Mouse (Mus musculus) spleen, adult 10 weeks (tissue): Measurements from ENCODE around the gene Ppm1g. TPM values are rescaled to one million over a fixed set of nuclear protein-coding genes. Genes with fewer than 3 reads are reported as not detected.

Source experiments
- polyA plus RNA-seq: library from polyadenylated mRNA; stranded (reverse); fragments of 350-450 nt; fragmentation: Illumina TruSeq; extraction: RNeasy Lipid Tissue Mini Kit (QIAGEN cat#74804); gene quantifications from one replicate; pipeline ENCODE4 v1.2.3, GENCODE M21; 2015; ENCODE audit warnings: low replicate concordance; ENCODE audit not compliant: insufficient read depth

Ppm1g gene
- 88.2 TPM for polyA plus RNA-seq

DNA sequence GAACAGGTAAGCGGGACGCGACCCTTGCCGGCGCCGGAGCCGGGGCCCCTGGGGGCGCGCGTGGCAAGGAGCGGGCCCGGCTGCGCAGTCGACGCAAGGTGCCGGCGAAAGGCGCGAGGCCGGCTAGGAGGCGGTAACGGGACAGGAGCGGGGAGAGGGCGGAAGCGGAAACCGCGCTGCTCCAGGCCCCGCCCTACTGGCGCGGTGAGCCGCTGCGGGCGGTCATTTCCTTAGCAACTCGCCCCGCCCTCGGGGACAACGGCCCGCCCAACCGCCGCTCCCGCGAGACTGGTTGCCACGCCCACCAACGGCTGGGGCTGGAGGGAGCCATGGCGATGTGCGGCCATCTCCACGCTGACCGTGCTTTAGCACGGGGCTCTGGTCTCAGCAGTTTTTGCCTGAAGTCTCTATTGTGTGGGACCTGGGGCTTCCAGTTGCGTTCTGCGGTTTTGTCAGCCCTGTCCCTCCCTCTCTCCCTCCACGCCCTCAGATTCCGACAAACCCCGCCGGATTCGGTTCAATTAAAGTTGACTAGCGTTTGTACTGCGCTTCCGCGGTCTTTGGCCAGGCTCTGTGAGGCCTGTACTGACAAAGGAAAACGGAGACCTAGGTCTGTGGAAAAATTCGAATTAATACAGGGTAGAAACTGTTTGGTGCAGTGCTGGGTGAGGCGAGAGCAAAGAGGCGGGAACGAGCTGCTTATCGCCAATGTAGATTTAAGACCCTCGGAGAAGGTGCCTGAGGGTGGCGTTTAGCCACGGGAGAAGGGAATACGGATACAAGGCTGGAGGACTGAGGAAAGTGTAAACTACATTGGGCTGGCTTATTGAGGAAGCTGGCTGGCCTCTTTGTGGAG is at the start of gene Ppm1g:
TSS of gene Ppm1g (minus strand) at position 240 of the 856 bp plus-strand sequence.

DNA sequence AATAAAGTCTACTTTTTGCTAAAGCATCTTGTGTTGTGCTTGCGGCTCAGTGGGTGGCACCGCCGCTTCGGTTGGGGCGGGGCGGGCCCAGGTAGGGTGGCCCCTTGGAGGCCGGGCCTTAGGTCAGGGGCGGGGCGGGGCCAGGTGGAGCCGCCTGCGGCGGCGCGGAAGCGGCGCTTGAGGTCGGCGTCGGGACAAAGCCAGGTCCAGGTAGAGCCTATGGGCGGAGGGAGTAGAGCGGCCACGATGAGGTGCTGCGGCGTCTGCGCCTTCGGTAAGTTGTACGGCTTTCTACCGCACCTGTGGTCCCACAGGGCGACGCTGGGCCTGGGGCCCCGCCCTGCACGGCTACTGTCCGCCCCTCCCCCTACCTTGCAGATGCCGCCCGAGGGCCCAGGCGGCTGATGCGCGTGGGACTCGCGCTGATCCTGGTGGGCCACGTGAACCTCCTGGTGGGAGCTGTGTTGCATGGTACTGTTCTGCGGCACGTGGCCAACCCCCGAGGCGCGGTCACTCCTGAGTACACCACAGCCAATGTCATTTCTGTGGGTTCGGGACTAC is 31.1 kb upstream of the Ppm1g start, which contains the start of gene Krtcap3:
TSS of gene Krtcap3 (plus strand) at position 151 of the 561 bp plus-strand sequence.

DNA sequence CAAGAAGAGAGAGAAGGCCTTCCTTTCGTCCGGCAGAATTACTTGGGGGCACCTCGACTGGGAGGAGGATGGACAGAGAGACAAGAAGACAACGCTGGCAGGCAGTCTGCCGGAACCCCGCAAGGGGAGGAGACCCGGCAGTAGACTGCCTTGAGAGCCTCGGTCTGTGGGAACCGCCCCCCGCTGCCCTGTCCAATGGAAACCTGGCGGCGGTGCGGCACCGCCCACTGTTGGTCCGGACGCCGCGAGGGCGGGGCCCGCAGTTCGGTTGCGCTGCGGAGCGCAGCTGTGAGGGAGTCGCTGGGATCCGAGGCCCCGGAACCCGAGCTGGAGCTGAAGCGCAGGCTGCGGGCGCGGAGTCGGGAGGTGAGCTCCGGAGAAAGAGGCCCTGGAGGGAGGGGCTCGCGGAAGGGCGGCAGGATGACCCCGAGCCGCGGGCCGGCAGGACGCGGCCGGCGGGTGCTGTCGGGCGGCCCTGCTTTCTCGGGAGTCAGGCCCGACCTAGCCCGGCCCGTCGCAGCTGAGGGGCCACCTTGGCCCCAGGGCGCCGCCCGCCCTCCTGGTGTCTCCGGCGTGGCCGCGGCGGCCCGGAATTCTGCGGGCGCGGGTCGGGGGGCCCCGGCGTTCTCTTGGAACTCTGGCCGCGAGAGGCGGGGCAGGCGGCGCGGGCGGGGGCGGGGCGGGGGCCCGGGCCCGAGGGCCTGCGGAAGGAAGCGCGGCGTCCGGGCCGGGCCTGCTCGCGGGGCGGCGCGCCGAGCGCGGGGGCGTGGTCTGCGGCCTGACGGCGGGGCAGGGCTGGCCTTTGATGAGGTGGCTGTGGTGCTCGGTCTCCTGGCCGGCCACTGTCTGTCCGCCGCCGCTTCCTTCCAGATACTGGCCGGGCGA is 20.4 kb upstream of the Ppm1g start, which contains the start of the genes Nrbp1 and Gm9970:
TSS of gene Nrbp1 (plus strand) at position 228 of the 885 bp plus-strand sequence.
TSS of gene Gm9970 (minus strand) at position 596 of the 885 bp plus-strand sequence.

DNA sequence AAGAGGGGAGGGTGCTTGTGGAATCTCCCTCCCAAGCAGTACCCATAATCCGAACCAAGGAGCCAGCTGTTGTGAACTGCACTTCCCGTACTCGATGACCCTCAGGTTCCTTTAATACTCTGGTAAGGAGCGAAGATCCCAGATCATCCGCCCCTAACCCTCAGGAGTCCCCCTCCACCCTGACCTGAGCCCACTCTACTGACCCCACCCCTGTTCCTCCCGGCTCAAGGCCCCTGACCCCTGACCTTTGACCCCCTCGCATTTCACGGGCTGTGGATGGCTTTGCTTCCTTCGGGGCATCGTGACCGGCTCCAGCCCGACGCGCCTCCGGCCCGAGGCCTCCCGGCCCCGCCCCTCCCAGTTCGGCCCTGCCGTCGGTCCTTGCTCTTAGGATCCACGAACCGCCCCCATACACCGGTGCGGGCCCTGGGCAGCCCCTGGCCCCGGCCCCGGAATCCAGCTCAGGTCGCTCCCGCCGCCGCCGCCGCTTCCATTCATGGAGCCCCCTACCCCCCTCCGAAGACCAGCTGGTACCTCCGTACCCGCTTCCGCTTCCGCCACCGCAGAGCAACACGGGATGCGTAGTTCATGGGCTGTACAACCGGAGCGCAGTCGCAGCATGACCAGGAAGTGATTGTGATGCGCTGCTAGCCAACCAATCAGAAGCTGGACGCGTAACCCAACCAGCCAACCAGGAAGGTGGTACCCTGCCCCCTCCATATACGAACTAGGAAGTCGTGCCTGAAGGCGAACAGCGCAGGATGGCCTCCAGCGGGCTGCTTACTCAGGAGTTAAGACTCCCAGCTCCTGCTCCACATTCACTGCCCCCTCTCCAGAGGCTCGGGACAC is 18.5 kb downstream of the Ppm1g start, which contains the start of gene Zfp513:
TSS of gene Zfp513 (minus strand) at position 562 of the 849 bp plus-strand sequence.

DNA sequence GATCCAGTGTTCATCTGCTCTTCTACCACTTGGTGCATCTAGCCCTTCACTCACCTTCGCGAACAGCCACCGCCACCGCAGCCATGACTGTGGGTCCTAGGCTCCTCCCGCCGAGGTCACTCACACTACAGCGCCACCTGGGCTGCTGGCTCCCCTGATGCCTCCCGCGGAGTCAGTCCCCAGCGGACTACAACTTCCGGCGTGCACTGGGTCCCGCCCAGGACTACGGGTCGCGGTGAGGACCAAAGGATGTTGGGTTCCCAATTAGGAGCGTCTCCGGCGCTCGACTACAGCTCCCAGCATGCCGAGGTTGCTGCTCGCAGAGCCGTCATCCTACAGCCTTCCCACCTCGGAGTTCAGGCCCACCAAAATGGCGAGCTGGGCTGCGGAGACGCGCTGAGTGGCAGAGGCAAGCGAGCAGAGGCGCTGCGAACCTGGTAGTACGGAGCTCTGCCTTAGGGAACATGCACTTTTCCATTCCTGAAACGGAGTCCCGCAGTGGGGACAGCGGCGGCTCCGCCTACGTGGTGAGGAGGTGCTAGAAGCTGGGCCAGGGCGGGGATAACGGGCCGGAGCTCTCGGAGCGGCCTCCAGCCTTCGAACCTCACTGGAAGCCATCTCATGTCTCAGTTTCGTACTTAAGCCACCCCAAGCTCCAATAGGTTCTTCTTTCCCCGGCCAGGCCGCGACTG is 27.4 kb downstream of the Ppm1g start, which contains the start of the genes Snx17 and Eif2b4:
TSS of gene Snx17 (plus strand) at position 289 of the 692 bp plus-strand sequence.
TSS of gene Eif2b4 (minus strand) at position 492 of the 692 bp plus-strand sequence.

DNA sequence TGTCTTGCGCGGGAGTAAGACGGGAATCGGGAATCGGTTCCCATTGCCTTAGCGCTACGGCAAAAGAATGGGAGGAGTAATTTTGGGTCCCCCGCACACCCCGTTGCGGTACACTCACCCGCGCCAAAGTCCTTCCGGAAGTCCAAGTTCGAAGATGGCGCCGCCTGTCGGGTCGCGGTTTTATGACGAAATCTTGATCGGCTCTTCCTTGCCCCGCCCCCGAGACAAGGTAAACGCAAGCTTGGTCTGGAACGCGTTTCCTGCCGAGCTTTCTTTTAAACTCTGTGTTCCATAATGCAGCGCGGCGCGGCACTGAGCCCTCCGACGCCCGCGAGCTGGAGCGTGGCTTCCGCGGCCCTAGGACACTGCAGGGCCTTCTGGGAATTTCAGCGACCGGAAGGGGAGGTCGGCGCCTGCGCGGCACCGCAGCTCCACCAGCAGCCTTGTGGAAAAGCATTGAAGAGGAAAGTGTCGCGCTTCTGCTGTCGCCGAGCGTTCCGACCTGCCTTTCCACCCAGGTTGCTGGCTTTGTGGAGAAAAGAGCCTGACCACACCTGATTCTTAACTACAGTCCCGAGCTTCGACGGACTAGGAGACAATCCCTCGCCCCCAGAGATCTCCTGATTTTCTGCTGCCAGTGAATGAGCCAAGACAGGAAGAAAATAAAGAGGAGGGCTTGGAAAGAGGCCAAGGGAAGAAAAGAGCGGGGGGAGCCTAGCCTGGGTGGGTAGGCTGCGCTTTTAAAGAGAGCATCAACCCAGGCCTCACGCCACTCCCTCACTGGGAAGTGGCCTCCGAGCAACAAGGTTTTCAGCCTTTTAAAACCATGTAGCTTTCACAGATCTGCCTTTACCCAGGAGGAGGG is 40.5 kb downstream of the Ppm1g start, which contains the start of the genes Gm29609 and Gtf3c2:
TSS of gene Gm29609 (minus strand) at position 146 of the 865 bp plus-strand sequence.
TSS of gene Gtf3c2 (minus strand) at position 379 of the 865 bp plus-strand sequence.

DNA sequence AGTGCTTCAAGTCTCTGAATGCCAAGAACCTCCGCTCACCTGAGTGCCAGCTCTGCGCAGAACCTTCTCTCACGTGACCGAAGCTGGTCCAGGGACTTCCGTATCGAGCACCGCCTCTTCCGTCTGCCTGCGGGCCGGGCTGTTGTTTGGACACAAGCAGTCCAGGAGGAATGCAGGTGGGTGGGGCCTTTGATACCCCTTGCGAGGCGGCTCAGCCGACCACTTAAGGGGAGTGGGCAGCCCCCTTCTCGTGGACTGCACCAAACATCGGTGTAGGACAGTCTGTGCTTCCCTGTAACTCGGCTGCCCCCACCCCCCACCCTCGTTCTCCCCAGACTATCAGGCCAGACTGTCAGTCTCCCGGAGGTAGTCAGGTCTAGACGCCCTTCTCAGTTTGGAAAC is 66.3 kb downstream of the Ppm1g start, which contains the start of gene Mpv17:
TSS of gene Mpv17 (minus strand) at position 100 of the 402 bp plus-strand sequence.

Other genes with a start within 250 kb of the Ppm1g start
- 100 TPM for gene Atraid, start 172.4 kb downstream of the Ppm1g start, polyA plus RNA-seq
- 5.0 TPM for gene Slc5a6, start 171.8 kb downstream of the Ppm1g start, polyA plus RNA-seq
- 12.4 TPM for gene Cad, start 165.9 kb downstream of the Ppm1g start, polyA plus RNA-seq
- not detected for gene Dnajc5g, start 114.4 kb downstream of the Ppm1g start, polyA plus RNA-seq
- gene Slc30a3, start 112.5 kb downstream of the Ppm1g start, polyA plus RNA-seq = not detected
- not detected for gene Trim54, start 104.0 kb downstream of the Ppm1g start, polyA plus RNA-seq
- not detected for gene Ucn, start 81.9 kb downstream of the Ppm1g start, polyA plus RNA-seq
- 37.0 TPM for gene Mpv17, start 66.4 kb downstream of the Ppm1g start, polyA plus RNA-seq
- gene Gm29609, start 40.8 kb downstream of the Ppm1g start, polyA plus RNA-seq = 2.1 TPM
- gene Gtf3c2, start 40.5 kb downstream of the Ppm1g start, polyA plus RNA-seq = 116 TPM
- 97.0 TPM for gene Snx17, start 27.5 kb downstream of the Ppm1g start, polyA plus RNA-seq
- gene Eif2b4, start 27.3 kb downstream of the Ppm1g start, polyA plus RNA-seq = 17.1 TPM
- gene Zfp513, start 18.4 kb downstream of the Ppm1g start, polyA plus RNA-seq = 14.9 TPM
- 156 TPM for gene Nrbp1, start 20.2 kb upstream of the Ppm1g start, polyA plus RNA-seq
- not detected for gene Gm9970, start 20.5 kb upstream of the Ppm1g start, polyA plus RNA-seq
- gene Krtcap3, start 31.0 kb upstream of the Ppm1g start, polyA plus RNA-seq = 11.7 TPM
- 20.5 TPM for gene Ift172, start 70.4 kb upstream of the Ppm1g start, polyA plus RNA-seq
- 3.6 TPM for gene Fndc4, start 75.4 kb upstream of the Ppm1g start, polyA plus RNA-seq
- not detected for gene Gckr, start 76.8 kb upstream of the Ppm1g start, polyA plus RNA-seq
- 52.2 TPM for gene Zfp512, start 231.7 kb upstream of the Ppm1g start, polyA plus RNA-seq